Mouse (Mus musculus): ENCODE results near the gene Cacna1s.

Gene Cacna1s

DNA sequence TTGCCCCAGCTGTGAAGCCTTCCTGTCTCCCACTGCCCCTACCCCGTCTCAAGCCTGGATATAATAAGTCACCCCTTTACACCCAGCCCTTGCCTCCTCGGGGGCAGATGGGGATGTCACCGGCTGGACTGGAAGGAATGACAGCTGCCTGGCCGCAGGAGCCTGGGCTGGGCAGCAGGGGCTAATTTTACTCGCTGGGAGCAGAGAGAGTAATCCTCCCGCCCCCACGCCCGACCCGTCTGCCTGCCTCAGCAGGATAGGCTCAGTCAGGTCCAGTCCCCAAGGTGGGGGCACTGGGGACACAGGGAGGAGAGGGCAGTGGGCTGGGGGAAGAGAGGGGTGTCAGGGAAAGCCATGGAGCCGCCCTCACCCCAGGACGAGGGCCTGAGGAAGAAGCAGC, at the start of gene Cacna1s:
Gene Cacna1s (plus strand): TSS at position 204 of the 400 bp plus-strand sequence.
- DNase-seq (ENCODE audit: low read depth, low spot score) = no peak

DNA sequence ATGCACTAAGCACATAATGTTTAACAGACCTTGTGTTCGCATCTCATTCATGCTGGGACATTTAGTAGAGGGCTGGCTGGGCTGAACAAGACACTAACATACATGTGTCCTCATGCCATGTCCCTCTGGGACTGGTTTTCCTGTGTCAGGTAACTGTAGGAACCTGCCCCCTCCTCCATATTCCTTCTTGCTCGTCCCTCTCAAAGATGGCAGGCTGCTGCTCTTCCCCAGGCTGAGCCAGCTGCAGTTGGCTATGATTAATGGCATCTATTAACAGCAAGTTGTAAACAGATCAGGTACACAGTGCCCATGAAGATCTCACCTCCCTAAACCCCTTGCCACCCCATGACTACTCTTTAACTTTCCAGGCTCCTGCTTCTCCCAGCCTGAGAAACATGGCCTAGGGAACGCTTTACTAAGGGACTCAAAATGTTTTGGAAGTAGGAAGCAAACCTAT, 46.2 kb upstream of the Cacna1s start, which contains the start of gene Igfn1:
Gene Igfn1 (minus strand): TSS at position 51 of the 457 bp plus-strand sequence.
- no peak for DNase-seq (ENCODE audit: low read depth, low spot score)

DNA sequence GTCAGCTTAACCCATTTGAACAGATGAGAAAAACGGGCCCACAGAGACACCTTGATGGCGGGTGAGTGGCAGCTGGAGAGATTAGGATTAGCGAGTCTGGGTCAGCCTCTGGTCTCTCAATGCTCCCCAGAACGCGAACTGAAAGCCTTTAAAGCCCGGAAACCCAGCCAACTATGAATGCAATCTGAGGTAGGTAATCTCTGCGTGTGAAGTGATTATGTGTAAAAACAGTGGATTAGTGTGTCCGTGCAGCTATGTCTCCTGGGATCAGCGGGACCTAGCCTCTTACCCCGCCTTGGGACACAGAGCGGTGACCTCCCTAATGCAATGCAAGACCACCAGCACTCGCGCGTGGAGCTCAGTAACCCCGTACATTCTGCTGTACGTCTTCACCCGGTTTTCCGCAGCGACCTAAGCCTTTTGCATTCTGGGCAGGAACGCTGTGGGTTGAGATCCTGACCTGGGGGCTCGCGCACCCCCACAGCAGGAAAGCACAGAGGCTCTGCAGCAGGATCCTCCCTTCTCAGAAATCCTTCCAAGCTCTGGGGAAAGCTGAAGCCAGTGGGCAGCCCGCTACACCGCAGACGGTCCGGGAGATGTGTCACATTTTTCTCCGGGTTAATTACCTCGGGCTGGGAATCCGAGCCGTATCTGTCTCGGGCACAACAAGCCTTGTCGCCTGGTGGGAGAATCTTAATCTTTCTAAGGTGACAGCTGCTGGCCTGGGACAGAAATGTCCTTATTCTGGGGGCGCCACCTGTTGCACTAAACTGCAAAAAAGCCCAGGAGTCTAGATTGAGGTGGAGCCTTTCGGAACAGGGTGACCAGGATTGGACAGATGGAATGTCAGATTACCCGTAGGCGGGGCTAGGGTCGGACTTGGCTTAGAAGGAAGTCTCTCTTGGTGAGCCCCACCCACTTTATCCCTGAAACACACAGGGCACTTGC, 45.1 kb upstream of the Cacna1s start, which contains the start of gene Tmem9:
Gene Tmem9 (plus strand): TSS at position 940 of the 948 bp plus-strand sequence.
- peak; percentile 79 for DNase-seq (ENCODE audit: low read depth, low spot score)

DNA sequence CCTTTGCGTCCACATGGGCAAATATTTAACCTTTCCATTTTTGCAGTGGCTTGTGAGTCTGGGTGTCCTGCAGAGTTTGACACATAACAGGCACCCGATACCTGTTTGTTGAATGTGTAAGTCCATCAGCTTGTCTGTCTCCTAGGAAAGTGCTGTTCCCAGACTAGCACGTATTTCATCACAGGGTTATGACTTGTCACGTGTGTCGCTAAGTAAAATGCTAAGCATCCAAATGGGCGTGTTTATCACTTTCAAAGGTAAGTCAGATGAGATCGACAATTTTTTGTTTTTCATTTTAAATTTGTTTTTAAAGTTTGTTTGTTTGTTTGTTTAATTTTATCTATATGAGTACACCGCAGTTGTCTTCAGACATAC, 44.4 kb upstream of the Cacna1s start:
- no peak for DNase-seq (ENCODE audit: low read depth, low spot score)

DNA sequence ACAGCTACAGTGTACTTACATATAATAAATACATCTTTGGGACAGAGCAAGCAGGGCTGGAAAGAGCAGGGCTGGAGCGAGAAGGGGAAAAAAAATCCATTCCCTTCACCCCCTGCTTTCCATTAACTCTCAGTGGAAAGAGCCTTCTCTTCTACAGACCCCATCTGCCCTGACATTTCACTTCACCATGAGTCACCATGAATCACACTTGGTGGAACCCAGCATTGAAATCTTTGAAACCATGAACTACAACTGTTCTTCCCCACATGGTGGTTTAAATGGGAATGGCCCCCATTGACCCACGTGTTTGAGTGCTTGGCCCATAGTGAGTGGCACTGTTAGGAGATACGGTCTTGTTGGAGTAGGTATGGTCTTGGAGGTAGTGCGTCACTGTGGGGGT, 42.3 kb upstream of the Cacna1s start:
- no peak for DNase-seq (ENCODE audit: low read depth, low spot score)

DNA sequence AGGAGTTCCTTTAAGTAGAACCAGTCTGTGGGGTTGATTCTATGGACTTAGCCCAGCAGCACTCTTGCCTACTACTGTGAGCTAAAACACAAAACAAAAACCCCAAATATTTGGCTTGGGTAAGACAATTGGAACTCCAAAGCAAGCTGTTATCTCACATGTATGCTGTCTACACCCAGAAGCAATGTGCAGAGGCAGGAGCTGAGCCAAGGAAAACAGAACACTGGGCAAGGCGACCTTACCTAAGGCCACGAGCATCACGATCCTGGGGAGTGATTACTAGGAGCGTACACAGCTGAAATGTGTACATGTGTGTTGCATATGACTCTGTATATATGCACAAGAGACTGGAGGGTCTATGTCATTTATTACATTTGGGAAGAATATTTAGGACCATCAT, 39.0 kb upstream of the Cacna1s start:
- DNase-seq (ENCODE audit: low read depth, low spot score) = no peak

DNA sequence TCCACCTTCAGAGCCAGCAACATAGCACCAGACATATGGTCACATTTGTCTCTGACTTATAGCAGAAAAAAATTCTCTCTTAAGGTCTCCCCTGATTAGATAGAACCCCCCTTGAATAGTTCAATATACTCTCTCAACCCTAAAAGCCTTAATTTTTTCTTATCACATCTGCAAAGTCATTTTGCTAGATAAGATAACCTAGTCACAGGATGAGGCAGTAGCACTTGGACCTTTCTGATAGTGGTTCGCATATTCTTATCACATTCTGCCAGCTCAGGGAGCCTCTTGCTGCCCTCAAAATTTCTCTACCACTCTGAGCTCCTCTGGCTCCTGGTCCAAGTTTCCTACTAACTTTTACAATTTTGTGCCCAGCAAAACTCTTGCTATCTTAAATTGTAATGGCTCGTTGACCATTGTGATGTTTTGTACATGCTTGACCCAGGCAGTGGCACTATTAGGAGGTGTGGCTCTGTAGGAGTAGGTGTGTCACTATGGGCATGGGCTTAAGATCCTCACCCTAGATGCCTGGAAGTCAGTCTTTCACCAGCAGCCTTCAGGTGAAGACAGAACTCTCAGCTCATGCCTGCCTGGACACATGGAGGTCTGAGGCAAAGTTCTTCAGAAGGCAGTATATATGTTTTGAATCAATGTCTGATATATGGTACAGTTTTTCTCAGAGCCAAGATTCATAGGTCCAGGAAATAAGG, 37.6 kb upstream of the Cacna1s start:
- no peak for DNase-seq (ENCODE audit: low read depth, low spot score)

DNA sequence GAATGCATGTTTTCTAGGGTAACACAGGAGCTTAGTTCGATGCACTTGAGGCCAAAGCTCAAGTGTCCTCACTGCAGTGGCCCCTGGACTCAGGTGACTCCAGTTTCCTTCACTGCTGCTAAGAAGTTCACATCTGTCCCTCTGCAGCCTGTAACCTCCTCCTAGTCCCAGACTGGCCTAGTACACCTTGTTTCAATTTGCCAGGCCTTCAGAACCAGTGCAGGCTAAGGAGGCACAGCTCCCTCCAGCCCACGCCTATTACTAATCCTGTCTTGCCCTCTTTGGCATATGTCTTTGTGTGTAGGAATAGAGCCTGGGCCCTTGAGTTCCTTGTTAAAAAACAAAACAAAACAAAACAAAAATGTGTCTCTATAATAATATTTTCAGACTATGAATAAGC, 35.2 kb upstream of the Cacna1s start:
- peak; percentile 40 for DNase-seq (ENCODE audit: low read depth, low spot score)

DNA sequence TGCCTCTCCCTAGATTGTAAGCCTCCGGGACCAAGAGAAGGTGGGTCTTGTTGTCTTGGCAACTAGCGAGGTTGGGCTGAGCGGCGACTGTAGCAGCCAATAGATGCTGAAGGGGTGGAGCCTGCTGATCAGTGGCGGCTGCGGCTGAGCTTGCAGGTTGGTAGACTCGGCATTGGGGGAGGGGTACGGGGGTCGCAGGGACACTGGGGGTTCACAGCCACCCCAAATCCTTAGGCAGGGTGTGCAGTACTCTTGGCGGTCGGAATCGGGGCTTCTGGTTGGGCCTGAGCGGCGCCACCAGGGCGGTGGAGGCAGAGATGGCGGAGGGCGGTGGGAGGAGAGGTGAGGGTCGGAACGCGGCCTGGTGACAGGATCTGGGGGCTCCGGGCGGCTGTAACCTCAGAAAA, 34.6 kb upstream of the Cacna1s start:
- peak; percentile 95 for DNase-seq (ENCODE audit: low read depth, low spot score)

DNA sequence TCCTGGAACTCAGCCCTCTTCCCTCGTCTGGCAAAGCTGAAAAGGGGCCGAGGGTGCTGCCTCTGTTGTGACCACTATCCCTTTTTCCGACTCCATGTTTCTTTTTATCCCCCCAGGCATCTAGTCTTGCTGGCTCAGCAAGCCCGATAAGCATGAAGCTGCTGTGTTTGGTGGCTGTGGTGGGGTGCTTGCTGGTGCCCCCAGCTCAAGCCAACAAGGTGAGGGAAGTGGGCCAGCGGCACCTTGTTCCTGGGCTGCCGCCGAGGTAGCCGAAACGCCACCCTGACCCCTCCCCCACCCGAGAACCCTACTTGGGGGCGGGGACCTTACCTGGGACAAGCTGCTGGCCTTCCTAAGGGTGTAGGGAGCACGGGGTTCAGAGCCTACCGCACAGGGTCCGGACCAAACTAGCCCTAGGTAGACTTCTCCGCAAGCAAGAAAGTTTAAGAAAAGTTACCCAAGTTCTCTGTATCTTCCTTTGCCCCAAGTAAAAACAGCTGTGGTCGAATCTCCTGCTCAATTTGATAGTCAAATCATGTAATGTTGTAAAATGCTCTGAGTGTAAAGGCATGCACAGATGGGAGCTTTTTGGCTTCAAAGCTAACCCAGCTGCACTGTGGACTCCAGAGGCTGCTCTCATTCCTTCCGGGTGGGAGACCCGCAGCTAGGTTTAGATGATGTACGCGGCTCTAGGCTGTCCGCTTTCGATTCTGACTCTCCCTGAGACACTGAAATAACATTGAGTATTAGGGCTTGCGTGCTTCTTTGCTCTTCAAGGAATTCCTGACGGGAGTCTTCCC, 34.0 kb upstream of the Cacna1s start:
- DNase-seq (ENCODE audit: low read depth, low spot score) = peak; percentile 49

DNA sequence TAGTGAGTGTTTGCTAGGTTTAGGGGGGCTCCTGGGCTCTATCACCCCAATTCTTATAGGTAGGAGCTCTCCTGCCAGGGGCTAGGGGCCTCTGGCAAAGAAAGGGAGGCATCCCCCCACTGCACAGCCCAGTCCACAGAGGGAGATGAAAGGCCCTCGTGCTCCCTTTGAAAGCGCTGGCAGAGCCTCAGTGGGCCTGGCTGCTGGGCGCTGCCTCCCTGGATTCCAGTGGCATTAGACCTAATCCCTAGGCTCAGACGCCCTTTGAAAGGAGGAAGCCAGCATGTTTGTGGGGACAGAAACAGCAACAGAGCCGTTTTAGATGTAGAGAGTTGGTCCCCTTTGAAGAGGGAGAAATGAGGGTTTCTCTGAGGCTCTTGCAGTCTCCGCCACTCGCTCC, 22.3 kb upstream of the Cacna1s start:
- DNase-seq (ENCODE audit: low read depth, low spot score) = no peak

DNA sequence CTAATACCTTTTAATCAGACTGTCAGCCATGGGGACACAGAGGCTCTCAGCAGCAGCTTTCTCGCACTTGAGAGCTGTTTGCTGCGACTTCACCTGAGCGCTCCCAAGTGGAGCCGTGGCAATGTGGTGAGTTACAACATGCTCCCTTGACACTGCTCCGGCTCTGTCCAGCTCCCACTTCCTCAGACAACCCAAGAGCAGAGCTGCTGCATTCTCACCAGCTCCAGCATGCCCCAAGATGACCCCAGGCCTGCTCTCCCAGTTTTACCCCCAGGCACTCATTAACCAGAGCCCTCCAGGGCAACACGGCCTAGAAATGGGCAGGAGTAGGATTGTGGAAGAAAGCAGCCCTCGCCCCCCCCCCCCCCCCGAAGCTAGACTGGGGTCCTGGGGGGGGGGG, 20.9 kb upstream of the Cacna1s start:
- no peak for DNase-seq (ENCODE audit: low read depth, low spot score)

DNA sequence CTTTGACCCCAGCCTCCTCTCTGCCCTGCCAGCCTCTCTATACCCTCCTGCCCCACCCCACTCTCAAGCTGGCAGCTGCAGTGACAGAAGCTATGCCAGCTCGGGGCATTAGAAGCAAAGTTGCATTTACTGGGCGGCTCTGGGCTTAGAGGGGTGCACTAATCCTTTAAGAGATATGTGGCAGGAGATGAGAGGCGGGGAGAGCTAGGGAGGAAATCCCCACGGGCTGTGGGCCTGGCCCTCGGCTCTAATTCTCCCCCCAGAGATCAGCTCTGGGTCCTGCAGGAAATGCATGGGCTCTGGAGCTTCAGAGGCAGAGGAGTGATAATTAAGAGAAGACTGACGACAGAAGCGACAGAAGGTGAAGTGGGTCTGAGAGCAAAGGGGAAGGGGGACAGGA, 19.6 kb upstream of the Cacna1s start:
- no peak for DNase-seq (ENCODE audit: low read depth, low spot score)

DNA sequence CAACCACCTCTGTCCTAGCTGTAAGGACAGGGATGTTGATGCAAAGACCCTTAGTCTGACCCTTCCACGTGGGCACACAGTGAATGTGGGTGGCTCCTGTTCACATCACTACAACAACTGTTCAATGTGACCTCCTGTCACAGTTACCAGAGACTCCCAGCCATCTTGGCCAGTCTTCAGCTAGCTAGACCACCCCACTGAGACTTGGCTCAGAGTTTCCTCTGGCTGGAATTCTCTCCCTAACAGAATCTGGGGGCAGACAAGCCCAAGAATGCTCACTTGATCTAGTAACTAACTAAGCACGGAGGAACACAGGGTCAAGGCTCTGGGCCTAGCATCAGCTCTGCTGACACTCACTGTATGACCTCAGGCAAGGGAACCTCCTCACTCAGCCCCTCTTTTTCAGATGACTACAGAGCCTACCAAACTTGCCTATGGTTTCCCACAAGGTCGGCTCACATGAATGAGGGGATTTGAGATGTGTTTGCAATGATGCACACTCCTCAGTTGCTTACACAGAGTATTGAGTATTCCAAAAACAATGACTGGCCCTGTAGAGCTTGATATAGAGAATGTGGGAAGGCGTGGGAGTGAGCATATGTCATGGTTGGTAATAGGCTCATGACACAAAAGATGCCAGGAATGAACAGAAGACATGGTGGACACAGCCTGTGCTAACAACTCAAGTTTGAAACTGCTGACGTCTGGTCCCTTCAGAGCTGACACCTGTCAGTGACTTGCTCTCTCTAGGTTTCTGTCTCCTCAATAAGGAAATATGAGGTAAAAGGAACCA, 13.6 kb upstream of the Cacna1s start:
- DNase-seq (ENCODE audit: low read depth, low spot score) = no peak

DNA sequence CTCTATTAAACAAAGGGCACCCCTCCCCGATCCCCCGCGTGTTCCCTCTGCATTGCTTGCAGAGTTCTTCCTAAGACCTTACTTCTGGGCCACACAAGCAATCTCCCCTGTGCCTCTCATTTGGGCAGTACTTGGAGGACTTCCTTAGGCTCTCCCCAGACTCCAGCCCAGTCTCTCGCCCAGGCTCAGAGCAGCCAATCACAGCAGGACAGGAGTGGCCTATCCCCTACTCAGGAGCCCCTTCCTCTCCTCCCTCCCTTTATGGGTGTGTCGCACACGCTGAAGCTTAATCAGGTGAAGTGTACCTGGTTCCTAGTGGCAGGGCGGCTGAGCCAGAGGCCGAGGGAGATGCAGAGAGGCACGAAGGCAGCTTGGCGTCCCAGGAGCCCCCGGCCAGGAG, 12.1 kb upstream of the Cacna1s start:
- no peak for DNase-seq (ENCODE audit: low read depth, low spot score)

DNA sequence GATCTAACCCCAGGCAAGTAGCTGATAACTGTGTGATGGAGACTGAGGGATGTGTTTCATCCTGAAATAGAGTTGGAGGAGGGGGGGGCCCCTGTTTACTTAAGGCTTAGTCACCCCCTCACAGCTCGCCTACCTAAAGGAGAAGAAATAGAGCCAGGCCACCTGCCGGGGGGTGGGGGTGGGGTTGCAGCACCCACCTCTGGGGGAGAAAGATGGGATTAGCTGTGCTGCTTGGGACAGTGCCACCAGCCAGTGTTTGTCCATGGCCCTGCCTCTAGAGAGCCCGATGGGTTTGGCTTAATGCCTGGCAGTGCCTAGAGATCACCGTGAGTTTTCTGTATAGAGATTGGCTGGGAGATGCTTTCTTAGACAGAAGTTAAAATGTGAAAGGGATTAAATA, 11.7 kb upstream of the Cacna1s start:
- DNase-seq (ENCODE audit: low read depth, low spot score) = no peak

DNA sequence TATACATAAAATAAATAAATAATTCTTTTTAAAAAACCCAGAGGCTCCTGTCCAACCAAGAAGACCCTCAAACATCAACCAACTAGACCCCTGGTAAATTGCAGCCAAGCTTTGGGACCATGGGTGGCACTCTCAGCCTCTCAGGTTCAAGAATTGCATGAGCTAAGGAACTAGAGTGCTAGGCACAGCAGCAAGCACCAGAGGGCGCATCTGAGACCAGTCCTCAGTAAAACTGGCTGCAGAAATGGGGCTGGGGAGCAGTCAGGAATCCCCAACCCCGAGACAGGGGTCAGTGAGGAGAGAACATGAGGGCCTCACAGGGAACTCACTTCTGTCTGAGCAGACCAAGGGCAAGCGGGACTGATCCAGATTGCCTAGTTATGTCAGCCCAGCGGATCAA, 6.8 kb upstream of the Cacna1s start:
- DNase-seq (ENCODE audit: low read depth, low spot score) = peak; percentile 64

DNA sequence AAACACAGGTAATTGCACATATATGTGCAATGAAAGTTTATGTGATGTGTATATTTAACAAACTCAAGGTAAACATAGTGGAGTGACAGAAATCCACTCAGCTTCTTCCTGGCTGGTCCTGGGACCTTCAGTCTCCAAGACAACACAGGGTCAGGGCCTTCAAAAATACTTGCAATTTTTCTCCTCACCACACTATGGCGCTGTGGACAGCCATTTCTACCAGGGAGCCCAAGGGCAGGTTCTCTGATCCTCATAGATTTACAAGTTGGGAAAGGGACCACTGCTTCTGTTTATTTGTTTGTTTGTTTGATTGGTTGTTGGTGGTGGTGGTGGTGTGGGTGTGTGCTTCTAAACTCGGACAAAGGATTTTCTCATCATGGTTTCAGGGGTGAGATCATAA, 5.1 kb upstream of the Cacna1s start:
- peak; percentile 30 for DNase-seq (ENCODE audit: low read depth, low spot score)

DNA sequence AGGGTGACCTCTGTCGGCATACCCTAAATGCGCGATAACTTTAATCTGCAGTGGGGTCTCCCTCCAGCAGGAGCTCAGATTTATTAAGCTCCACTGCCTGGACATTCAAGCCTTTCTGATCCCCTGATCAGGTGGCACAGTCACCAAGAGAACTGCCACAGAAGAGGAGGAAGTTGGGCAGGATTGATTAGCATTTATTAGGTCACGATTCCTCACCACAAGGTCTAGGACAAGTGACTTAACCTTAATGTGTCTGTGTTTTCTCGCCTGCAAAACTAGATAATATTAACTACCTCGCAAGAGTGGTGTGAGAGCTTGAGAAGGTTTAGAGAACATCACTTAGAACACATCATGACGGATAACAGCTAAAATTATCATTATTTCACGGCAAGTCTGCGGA, 4.7 kb upstream of the Cacna1s start:
- DNase-seq (ENCODE audit: low read depth, low spot score) = no peak

DNA sequence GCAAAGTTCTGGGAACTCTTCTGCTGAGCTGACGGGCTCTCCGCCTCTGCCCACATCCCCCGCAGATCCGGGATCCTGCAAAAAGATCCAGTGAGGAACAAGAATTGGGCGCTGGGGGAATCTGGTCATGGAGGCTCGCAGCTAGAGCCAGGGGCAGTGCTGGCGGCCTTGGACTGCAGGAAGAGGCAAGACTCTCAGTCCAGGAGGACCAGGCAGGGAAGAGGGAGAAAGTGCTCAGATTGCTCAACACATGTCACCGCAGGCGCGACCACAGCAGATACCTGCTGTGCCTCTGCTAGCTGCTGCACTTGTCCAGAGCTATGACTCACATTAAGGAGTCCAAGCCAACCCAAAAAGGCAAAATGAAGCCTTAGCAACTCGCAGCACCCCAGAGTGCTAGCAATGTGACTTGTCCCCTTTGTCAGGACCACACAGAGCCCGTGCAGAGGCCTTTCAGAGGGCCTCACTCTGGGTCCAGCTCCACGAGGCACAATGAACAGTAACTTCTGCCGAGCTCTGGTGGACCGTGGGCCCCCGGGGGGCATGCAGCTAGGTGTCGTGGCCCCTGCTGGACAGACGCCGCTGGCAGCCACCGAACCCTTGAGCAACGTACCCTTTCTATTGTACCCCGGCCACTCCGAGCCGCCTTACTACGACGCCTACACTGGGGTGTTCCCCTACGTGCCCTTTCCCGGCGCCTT, 2.1 kb upstream of the Cacna1s start, which contains the start of gene Ascl5:
Gene Ascl5 (plus strand): TSS at position 493 of the 701 bp plus-strand sequence.
- no peak for DNase-seq (ENCODE audit: low read depth, low spot score)

Measured in forelimb bud, embryonic 11.5 days (tissue).